Mouse (Mus musculus) monocyte, adult 2 months (primary cell): ENCODE data around the gene Gna12.

ENCODE experiments used
- DNase-seq, 2 experiments: peaks; one replicate each; pipeline ENCODE4 v3.0.0; 2022; ENCODE audit warnings: low spot score in 2 of 2, low read depth in 1 of 2

Gna12 gene

GRCm38 (mm10) chr5:140830314-140831063, at the start of gene Gna12:
Gene Gna12 (minus strand): TSS chr5:140830431.
- peak; percentile 98 for DNase-seq

- DNase-seq = no peak
These were observed 48.4 kb upstream of the Gna12 start for GRCm38 (mm10) chr5:140878644-140879043.

DNA sequence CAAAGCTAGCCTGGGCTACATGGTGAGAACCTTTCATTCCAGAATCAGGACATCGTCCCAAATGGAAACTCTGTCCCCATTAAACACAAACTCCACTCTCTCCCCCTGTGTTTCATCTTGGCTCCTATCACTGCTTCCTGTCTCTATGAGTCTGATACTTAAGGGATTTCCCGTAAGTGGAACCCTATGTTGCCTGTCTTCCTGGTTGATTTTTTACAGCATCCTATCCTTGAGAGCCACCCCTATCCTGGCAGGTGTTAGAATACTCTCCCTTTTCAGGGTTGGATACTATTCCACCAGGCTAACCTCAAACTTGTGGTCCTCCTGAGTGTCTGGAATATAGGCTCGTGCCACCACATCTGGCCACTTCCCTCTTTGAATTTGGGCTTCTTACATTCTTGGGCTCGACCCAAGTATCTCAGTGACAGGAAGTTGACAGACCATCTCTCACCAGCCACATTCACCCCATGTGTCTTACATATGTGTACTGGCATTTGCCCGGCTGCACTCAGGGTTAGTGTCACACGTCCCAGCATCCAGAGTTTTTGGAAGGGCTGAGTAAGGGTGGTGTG, 43.6 kb upstream of the Gna12 start:
- no peak for DNase-seq

DNA sequence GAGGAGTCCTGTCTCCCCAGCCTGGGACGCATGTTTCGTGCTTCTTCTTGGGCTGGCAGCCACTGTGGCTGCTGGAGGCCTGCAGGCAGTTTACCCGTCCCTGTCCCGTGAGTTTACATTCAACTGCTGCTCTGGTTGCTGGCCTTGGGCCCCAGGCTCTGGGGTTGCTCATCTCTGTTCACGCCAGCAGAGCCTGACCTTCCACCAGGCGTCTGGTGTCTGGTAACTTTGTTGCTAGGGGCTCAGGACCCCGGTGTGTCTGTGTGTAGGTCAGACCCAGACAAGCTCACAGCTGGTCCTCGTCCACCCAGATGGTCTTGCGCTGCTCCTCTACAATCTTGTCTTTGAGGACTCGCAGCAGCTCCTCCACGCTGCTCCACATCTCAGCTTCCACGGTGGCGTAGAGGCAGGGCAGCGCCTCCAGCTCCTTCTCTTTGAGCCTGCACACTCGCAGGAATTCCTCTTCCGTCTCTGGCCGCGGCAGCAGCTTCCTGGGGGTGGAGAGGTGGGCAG, 42.9 kb upstream of the Gna12 start:
- DNase-seq = no peak

DNA sequence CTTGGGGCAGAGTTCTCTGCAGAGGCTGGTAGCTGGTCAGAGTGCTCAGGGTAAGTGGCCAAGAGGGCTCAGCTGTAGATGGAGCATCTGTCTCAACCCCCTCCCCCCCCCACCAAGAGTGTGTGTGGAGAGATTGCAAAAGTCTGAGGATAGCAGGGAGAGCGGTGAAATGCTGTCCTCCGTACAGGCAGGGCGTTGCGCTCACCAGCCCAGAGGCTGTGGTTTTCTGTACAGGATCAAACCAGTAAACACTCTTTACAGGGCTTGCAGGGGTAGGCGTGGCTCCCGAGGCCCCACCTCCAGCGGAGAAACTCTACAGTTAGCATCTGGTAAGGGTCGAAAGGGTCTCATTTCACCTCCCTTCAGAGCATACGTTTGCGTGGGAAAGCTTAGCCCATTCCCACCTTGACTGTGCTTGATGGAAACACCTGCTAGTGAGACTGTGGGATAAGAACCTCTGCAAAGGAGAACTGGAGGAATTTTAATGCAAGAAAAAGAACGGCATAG, 42.4 kb upstream of the Gna12 start:
- no peak for DNase-seq

GRCm38 (mm10) chr5:140871241-140871640, 41.0 kb upstream of the Gna12 start:
- DNase-seq = no peak

DNA sequence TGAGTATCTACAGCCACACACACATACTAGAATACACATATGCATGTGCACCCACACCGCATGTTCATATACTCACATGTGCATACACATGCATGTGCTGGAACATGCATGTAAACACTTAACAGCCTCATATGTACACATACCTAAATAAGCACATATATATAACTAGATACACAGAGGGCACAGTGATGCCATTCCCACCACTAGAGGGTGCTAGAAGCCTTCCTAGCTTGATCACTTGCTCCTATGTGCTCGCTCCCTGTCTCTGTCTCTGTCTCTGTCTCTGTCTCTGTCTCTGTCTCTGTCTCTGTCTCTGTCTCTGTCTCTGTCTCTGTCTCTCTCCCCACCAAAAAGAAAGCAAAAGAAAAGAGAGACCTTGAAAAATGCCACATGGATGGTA, 38.8 kb upstream of the Gna12 start:
- DNase-seq = peak in 1 of 2 experiments; percentile 24

DNA sequence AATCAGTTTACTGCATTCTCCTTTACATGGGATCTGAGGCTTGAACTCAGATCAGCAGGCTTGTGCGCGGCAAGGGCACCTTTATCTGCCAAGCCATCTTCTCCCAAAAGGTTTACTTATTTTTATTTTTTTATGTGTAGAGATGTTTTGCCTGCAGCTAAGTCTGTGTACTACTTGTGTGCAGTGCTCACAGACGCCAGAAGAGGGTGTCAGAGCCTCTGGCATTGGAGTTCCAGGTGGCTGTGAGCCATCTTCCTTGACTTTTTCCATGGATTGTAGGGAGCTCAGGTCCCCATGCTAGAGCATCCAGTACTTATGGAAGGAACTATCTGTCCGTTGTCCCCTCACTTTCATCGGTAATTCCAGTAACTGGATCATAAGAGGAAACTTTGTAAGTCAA, 29.5 kb upstream of the Gna12 start:
- DNase-seq = no peak

DNA sequence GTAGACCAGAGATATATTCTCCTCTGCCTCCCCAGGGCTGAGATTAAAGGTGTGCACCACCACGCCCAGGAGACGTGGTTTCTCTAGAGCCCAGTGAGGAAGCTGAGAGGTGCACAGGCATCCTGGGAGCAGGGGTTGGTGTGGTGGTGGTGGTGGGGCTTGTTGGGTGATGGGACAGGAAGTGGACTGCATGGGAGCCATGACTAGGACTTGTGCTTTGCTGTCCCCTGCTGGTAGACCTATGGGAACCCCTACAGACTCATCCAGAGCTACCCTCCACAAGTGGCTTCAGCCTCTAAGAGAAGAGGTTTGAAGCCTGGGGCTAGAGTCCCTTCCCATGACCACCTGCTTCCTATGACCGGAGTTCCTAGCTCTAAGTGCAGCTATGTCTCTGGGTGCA, 28.1 kb upstream of the Gna12 start:
- no peak for DNase-seq

GRCm38 (mm10) chr5:140857432-140858154, 27.4 kb upstream of the Gna12 start:
- no peak for DNase-seq

GRCm38 (mm10) chr5:140855909-140856530, 25.8 kb upstream of the Gna12 start:
- DNase-seq = no peak

DNA sequence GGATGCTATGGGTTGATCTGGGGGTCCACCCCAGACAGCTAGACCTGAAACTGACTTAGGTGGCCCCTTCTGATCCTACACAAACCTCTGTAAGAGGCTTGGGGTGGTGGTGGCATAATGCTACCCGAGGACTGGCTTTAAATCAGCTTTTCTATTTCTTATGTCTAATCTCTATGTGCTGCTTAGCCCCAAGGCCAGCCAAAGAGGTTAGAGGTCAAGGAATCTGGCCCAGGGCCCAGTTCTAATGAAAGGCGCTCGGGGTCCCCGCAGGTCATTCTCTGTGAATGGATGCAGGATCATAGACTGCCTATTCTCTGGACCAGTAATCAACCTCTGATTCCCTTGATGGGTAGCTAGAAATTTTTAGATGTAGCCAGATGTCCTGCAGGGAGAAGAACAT, 24.5 kb upstream of the Gna12 start:
- DNase-seq = no peak

DNA sequence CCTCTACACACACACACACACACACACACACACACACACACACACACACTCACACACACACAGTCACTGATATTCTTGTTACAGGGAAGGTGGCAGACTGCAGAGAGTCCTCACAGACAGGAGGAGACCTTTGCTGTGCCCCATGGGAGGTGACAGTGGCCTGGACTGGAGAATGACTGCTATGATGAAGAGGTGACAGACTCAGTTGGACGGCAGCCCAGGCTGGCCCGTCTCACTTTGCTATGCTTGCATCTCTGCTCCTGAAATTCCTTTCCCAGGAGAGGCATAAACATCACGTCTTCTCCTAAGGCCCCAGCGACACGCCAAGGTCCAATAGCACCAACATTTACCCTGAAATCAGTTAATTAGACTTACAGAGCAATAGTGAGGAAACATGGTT, 23.5 kb upstream of the Gna12 start:
- no peak for DNase-seq

GRCm38 (mm10) chr5:140852435-140852996, 22.3 kb upstream of the Gna12 start:
- DNase-seq = no peak

DNA sequence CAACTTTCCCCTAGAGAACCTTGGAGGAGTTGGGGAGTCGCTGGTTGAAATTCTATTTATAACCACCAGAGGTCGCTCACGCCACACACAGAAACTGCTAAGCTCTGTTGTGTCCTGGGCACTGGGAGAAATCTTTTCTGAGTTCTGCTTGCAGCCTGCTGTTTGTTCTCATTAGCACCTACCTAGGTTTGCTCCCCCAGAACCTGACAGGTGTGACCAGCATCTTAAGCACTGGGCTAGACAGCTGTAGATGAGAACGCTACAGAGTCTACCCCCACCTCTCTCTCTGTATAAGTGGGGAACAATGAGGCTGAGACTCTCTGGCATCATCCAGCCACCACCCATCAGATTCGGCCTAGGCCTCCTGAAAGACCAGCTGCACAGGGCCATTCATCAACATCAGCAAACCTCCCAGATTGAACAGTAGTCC, 17.1 kb upstream of the Gna12 start:
- DNase-seq = no peak

DNA sequence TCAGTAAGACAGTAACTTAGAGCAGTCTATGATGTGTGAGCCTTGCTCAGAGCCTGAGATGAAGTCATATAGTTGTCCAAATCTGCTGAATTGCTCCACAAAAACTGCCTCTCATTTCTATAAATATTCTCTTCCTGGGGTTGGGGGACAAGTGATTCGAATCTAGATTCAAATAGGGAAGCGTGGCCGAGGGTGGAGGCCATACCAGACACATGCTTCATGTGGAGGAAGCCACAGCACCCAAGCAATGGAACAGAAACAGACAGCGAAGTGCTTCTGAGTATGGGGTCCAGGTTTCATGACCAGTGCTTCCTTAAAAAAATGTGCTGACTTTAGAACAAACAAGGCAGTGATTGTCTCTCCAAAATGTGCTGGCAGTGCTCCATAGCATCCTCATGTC, 11.7 kb upstream of the Gna12 start:
- no peak for DNase-seq

DNA sequence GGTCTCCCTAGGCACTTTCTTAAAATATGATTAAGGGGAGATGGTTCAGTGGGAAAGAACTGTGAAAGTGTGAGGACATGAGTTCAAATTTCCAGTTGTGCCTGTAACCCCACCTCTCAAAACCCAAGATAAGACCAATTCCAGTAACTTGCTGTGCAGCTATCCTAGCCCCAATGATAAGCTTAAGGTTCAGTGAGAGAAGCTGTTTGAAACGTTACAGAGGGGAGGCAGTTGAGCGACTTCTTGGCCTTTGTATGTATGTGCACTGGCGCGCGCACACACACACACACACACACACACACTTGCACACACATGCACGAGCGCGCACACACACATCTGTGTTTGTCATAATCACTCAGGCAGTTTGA, 817 bp upstream of the Gna12 start:
- no peak for DNase-seq

DNA sequence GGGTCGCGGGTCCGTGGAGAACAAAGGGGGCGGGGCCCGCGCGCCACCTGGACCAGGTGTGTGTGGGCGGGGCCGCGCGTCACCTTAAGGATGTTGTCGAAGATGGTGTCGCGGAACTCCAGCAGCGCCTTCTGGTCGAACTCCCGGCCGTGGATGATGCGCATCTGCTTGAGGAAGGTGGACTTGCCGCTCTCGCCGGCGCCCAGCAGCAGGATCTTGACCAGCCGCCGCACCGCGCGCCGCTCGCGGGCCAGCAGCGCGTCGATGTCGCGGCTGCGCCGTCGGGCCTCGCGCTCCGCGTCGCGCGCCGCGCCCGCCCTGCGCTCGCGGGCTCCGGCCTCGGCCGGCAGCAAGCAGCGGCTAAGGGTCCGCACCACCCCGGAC, 328 bp downstream of the Gna12 start:
- no peak for DNase-seq

DNA sequence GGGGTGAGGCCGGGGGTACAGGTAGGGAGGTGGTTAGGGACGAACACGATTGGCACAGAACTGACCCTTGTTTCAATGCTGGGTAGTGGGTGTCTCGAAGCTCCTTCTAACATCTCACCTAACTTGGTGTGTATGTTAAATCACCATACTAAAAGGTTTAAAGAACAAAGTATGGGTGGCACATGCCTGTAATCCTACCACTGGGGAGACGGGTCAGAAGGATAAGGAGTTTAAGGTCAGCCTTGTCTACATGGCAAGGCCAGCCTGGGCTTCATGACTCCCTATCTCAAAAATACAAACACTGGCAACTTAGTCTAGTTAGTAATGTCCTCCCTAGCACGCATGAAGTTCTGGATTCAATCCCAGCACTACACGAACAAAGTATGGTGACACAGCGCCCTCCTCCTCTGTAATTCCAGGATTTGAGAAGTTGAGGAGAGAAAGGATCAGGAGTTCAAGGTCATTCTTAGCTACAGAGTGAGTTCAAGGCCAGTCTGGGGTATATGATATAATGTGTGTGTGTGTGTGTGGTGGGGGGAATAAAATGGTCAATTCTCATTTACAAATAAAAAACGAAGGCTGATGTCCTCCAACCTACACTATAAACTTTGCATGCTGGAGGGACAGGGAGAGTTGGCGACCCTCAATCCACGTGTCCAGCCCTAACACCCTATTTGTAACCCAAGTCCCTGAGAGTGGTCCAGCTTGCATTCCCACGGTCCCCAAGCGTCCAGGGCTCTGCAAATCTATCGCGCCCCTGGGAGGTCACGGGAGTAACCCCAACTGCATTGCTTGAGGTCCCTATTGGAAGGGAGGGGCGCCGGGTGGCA, 935 bp downstream of the Gna12 start:
- no peak for DNase-seq

- no peak for DNase-seq
These were observed 1.9 kb downstream of the Gna12 start for GRCm38 (mm10) chr5:140828363-140828762.
